Mouse (Mus musculus): Measurements from ENCODE around the gene Arg1. TPM values are rescaled to one million over a fixed set of nuclear protein-coding genes. Genes with fewer than 3 reads are reported as not detected.

The Arg1 gene
- polyA plus RNA-seq, 1 experiment from 2014 or later, result 8.4 TPM

DNA sequence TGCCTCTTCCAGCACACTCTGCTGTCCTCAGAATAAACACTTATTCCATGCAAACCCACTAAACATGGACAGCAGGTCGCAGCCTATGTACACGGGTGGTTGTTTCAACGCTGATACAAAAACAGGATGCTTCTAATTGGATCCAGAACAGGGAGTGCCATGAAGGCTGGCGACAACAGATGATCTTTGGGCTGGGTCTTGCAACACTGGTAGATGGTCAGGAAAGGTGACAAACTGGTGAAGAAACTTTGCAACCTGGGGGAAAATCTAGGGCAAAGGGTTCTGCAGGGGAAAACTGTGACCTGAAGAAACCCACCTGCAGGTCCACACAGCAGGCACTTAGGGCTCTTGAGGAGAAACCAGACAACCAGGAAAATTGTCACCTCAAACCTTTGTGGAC is 4.3 kb downstream of the Arg1 start:
- Histone ChIP-seq H3K9ac (replicated peaks; ENCODE audit: low read depth) (no peak overlapping the region), H3K4me3 (ENCODE audit: low read depth, low read length) (no peak overlapping the region), H3K27ac (ENCODE audit: low read length) (no peak overlapping the region), H3K36me3 (ENCODE audit: insufficient read depth, low read length) (no peaks in the 10 kb centered on the region), H3K27me3 (replicated peaks; ENCODE audit: insufficient read depth, low read length) (no peaks in the 10 kb centered on the region), H3K9me3 (ENCODE audit: low read length) (no peaks in the 10 kb centered on the region), H3K4me2 (replicated peaks; ENCODE audit: low read depth, low read length) (no peak overlapping the region), H3K4me1 (ENCODE audit: insufficient read depth, low read depth, low read length) (peaks cover 8% of the 10 kb centered on the region; the same call in 1 of the 2 replicates)
- no peak for TF ChIP-seq CTCF (IDR thresholded peaks at IDR 0.05)
- no peak for TF ChIP-seq EP300 (IDR thresholded peaks at IDR 0.05)
- WGBS, result 76% methylated on average over 4 of the region's 4 CpGs
- DNase-seq (ENCODE audit: low spot score), result no peak
- no peak for ATAC-seq

DNA sequence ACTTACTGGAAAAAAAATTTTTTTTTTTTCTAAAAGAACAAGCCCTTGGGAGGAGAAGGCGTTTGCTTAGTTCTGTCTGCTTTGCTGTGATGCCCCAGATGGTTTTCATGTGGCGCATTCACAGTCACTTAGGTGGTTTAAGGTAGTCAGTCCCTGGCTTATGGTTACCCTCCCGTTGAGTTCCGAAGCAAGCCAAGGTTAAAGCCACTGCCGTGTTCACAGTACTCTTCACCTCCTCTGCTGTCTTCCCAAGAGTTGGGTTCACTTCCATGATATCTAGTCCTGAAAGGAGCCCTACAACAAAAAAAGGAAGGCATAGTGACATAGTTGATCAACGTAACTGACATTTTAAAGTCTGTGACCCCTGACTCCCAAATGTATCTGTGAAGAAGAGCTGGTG is 11.8 kb downstream of the Arg1 start:
- H3K27me3 ChIP-seq (replicated peaks; ENCODE audit: insufficient read depth, low read length), result no peaks in the 10 kb centered on the region
- H3K9ac ChIP-seq (replicated peaks; ENCODE audit: low read depth), result no peak overlapping the region
- ATAC-seq (no peak), DNase-seq (ENCODE audit: low spot score) (no peak)
- WGBS, result 82% methylated on average over 6 of the region's 6 CpGs
- peaks cover 25% of the 10 kb centered on the region for H3K36me3 ChIP-seq (ENCODE audit: insufficient read depth, low read length)
- no peak for TF ChIP-seq CTCF (IDR thresholded peaks at IDR 0.05)
- no peak for TF ChIP-seq EP300 (IDR thresholded peaks at IDR 0.05)
- no peak overlapping the region for H3K4me2 ChIP-seq (replicated peaks; ENCODE audit: low read depth, low read length)
- H3K4me1 ChIP-seq (ENCODE audit: insufficient read depth, low read depth, low read length), result no peaks in the 10 kb centered on the region
- H3K27ac ChIP-seq (ENCODE audit: low read length), result no peak overlapping the region
- H3K9me3 ChIP-seq (ENCODE audit: low read length), result no peaks in the 10 kb centered on the region
- no peak overlapping the region for H3K4me3 ChIP-seq (ENCODE audit: low read depth, low read length)

DNA sequence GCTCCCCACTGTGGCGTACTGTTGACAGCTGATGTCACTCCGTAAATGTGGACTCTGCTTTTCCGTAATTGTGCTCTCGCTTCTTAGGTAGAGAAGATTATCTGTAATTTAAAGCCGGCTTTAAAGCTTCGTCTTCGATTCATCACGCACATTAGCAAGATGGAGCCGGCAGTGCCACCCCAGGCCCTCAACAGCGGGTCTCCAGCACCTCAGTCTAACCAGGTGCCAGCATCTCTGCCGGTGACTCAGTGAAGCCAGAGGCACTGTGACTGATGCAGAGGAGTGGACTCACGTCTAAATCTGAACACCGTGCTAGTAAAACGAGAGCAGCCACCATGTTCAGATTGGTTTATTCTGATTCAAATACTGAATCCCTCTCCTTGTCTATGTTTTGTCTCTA is 14.7 kb downstream of the Arg1 start:
- Histone ChIP-seq H3K9me3 (ENCODE audit: low read length) (no peaks in the 10 kb centered on the region), H3K4me3 (ENCODE audit: low read depth, low read length) (no peak overlapping the region), H3K9ac (replicated peaks; ENCODE audit: low read depth) (no peak overlapping the region), H3K4me1 (ENCODE audit: insufficient read depth, low read depth, low read length) (no peaks in the 10 kb centered on the region), H3K27ac (ENCODE audit: low read length) (no peak overlapping the region), H3K27me3 (replicated peaks; ENCODE audit: insufficient read depth, low read length) (no peaks in the 10 kb centered on the region), H3K36me3 (ENCODE audit: insufficient read depth, low read length) (peaks cover 52% of the 10 kb centered on the region), H3K4me2 (replicated peaks; ENCODE audit: low read depth, low read length) (no peak overlapping the region)
- TF ChIP-seq CTCF (IDR thresholded peaks at IDR 0.05), result no peak
- no peak for TF ChIP-seq EP300 (IDR thresholded peaks at IDR 0.05)
- ATAC-seq, result no peak
- WGBS, result 94% methylated on average over 14 of the region's 14 CpGs
- DNase-seq (ENCODE audit: low spot score), result no peak

DNA sequence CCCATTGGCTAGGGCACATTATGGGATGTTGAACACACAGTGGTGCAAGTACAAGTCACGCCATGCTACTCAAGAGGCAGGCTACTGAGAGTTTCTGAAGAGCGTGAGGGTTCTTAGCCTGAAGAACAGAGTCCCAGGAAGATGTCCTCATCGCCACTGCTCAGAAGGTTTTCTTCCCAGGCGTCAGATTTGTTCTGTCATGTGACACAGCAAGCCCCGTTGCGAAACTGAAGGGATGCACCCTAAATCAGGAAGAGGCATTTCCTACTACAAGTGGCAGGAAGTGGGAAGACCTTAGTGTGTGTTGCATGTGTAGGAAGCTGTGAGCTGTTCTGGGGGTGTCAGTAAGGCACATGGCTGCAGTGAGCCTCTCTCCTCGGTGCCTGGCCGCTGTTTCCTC is 16.1 kb downstream of the Arg1 start:
- Histone ChIP-seq H3K27me3 (replicated peaks; ENCODE audit: insufficient read depth, low read length) (no peaks in the 10 kb centered on the region), H3K9me3 (ENCODE audit: low read length) (no peaks in the 10 kb centered on the region), H3K4me2 (replicated peaks; ENCODE audit: low read depth, low read length) (no peak overlapping the region), H3K4me3 (ENCODE audit: low read depth, low read length) (no peak overlapping the region), H3K27ac (ENCODE audit: low read length) (no peak overlapping the region), H3K36me3 (ENCODE audit: insufficient read depth, low read length) (peaks cover 60% of the 10 kb centered on the region), H3K4me1 (ENCODE audit: insufficient read depth, low read depth, low read length) (no peaks in the 10 kb centered on the region), H3K9ac (replicated peaks; ENCODE audit: low read depth) (no peak overlapping the region)
- DNase-seq (ENCODE audit: low spot score) (peak; percentile 58), ATAC-seq (peak; percentile 79)
- TF ChIP-seq CTCF (IDR thresholded peaks at IDR 0.05) (no peak), EP300 (IDR thresholded peaks at IDR 0.05) (no peak; the same call in 1 of the 2 replicates)
- 61% methylated on average over 8 of the region's 8 CpGs for WGBS

DNA sequence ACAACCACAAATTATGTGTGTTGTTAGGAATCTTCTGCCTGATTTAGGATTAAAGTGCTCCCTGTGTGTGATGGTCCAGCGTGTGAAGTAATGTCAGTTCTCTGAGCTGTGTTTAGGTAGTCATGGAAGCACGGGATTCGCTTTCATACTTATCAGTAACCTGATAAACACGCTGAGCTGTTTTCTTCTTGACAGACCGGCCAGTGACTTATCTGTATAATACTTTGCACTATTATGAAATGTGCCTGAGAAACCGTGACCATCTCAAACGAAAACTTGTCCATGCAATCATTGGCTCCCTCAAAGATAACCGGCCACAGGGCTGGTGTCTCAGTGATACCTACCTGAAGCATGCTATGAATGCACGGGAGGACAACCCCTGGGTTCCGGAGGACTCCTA is 21.7 kb downstream of the Arg1 start:
- Histone ChIP-seq H3K4me3 (ENCODE audit: low read depth, low read length) (no peak overlapping the region), H3K4me2 (replicated peaks; ENCODE audit: low read depth, low read length) (no peak overlapping the region), H3K4me1 (ENCODE audit: insufficient read depth, low read depth, low read length) (no peaks in the 10 kb centered on the region), H3K9me3 (ENCODE audit: low read length) (no peaks in the 10 kb centered on the region), H3K36me3 (ENCODE audit: insufficient read depth, low read length) (peaks cover 73% of the 10 kb centered on the region), H3K27ac (ENCODE audit: low read length) (no peak overlapping the region), H3K27me3 (replicated peaks; ENCODE audit: insufficient read depth, low read length) (no peaks in the 10 kb centered on the region), H3K9ac (replicated peaks; ENCODE audit: low read depth) (no peak overlapping the region)
- ATAC-seq, result no peak
- WGBS, result 88% methylated on average over 10 of the region's 10 CpGs
- TF ChIP-seq EP300 (IDR thresholded peaks at IDR 0.05) (no peak), CTCF (IDR thresholded peaks at IDR 0.05) (no peak)
- DNase-seq (ENCODE audit: low spot score), result no peak

DNA sequence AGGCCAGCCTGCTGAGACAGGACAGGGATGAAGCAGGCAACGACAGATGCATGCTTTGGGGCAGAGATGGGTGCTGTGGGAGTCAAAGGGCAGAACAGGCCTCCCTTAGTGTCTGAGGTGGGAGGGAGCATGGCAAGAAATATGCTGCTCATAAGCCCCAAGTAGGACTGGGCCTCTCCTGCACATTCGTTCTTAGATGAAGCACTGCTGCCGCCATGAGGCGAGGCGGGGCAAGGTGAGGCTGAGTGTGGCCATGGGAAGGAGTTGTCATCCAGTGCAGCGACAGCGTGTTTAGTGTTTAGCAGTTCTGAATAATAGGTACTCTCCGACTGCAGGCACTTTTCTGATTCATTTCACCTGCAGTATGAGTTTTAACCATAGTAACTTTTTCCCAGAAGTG is 31.4 kb downstream of the Arg1 start:
- DNase-seq (ENCODE audit: low spot score) (no peak), ATAC-seq (no peak)
- Histone ChIP-seq H3K27ac (ENCODE audit: low read length) (no peak overlapping the region), H3K9ac (replicated peaks; ENCODE audit: low read depth) (no peak overlapping the region), H3K9me3 (ENCODE audit: low read length) (no peaks in the 10 kb centered on the region), H3K4me1 (ENCODE audit: insufficient read depth, low read depth, low read length) (no peaks in the 10 kb centered on the region), H3K4me3 (ENCODE audit: low read depth, low read length) (no peak overlapping the region), H3K36me3 (ENCODE audit: insufficient read depth, low read length) (peaks cover 44% of the 10 kb centered on the region), H3K4me2 (replicated peaks; ENCODE audit: low read depth, low read length) (no peak overlapping the region), H3K27me3 (replicated peaks; ENCODE audit: insufficient read depth, low read length) (no peaks in the 10 kb centered on the region)
- peak; percentile 34 for TF ChIP-seq CTCF (IDR thresholded peaks at IDR 0.05)
- TF ChIP-seq EP300 (IDR thresholded peaks at IDR 0.05), result no peak
- WGBS, result 80% methylated on average over 8 of the region's 8 CpGs

DNA sequence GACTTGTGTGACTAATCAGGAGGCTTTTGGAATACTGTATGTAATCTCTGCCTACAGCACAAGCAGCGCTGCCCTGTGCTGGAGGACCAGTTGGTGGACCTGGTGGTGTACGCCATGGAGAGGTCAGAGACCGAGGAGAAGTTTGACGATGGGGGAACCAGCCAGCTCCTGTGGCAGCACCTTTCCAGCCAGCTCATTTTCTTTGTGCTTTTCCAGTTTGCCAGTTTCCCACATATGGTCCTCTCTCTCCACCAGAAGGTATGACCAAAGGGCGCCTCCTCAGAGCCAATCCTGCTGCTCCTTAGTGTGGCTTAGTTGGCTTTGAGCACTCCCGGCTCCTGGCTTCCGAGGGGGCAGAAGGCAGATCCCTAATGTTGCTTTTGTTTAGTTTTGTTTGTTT is 38.9 kb downstream of the Arg1 start:
- TF ChIP-seq EP300 (IDR thresholded peaks at IDR 0.05), result no peak
- TF ChIP-seq CTCF (IDR thresholded peaks at IDR 0.05), result no peak
- Histone ChIP-seq H3K9me3 (ENCODE audit: low read length) (no peaks in the 10 kb centered on the region), H3K4me1 (ENCODE audit: insufficient read depth, low read depth, low read length) (no peaks in the 10 kb centered on the region), H3K9ac (replicated peaks; ENCODE audit: low read depth) (no peak overlapping the region), H3K4me2 (replicated peaks; ENCODE audit: low read depth, low read length) (no peak overlapping the region), H3K27ac (ENCODE audit: low read length) (no peak overlapping the region), H3K27me3 (replicated peaks; ENCODE audit: insufficient read depth, low read length) (no peaks in the 10 kb centered on the region), H3K4me3 (ENCODE audit: low read depth, low read length) (no peak overlapping the region), H3K36me3 (ENCODE audit: insufficient read depth, low read length) (peaks cover 41% of the 10 kb centered on the region)
- DNase-seq (ENCODE audit: low spot score) (no peak), ATAC-seq (no peak)
- 94% methylated on average over 7 of the region's 7 CpGs for WGBS
